Mouse (Mus musculus) kidney, postnatal 0 days (tissue): Measurements from ENCODE around the gene Sult2a6. TPM values are rescaled to one million over a fixed set of nuclear protein-coding genes. Genes with fewer than 3 reads are reported as not detected.

ENCODE experiments used
- ATAC-seq: fragments of 200-750 bp; cut with Nextera tagmentation; replicated peaks from 2 replicates; pipeline ENCODE4 v1.8.0; 2017; ENCODE audit warnings: low read depth, moderate number of reproducible peaks, moderate TSS enrichment, moderate library complexity; ENCODE audit not compliant: low FRiP score
- DNase-seq: peaks from one replicate; pipeline ENCODE4 v3.0.0-alpha.2; 2016; ENCODE audit warnings: low spot score
- H3K27ac ChIP-seq: fragments of 300-500 bp; sonication (generic); 2 replicates; pipeline ENCODE4 v1.5.1; 2014; ENCODE audit warnings: mild to moderate bottlenecking
- H3K27me3 ChIP-seq: fragments of 300-500 bp; sonication (generic); 2 replicates; pipeline ENCODE4 v1.6.1; 2014; ENCODE audit warnings: low read length, mixed read lengths; ENCODE audit not compliant: insufficient read depth
- H3K36me3 ChIP-seq: fragments of 300-500 bp; sonication (generic); 2 replicates; pipeline ENCODE4 v1.6.1; 2014; ENCODE audit warnings: low read length, mixed read lengths; ENCODE audit not compliant: insufficient read depth
- H3K4me1 ChIP-seq: fragments of 300-500 bp; sonication (generic); replicated peaks from 2 replicates; pipeline ENCODE4 v1.6.1; 2014; ENCODE audit warnings: antibody characterized with exemption, low read length, mixed read lengths; ENCODE audit not compliant: insufficient read depth
- H3K4me2 ChIP-seq: fragments of 300-500 bp; sonication (generic); 2 replicates; pipeline ENCODE4 v1.6.1; 2014; ENCODE audit warnings: mild to moderate bottlenecking, low read length, moderate library complexity, mixed read lengths
- H3K4me3 ChIP-seq: fragments of 300-500 bp; sonication (generic); replicated peaks from 2 replicates; pipeline ENCODE4 v1.5.1; 2014; ENCODE audit warnings: low read depth, low read length
- H3K9ac ChIP-seq: fragments of 300-500 bp; sonication (generic); 2 replicates; pipeline ENCODE4 v1.6.1; 2014; ENCODE audit warnings: low read depth, low read length
- H3K9me3 ChIP-seq: fragments of 300-500 bp; sonication (generic); replicated peaks from 2 replicates; pipeline ENCODE4 v1.6.1; 2016; ENCODE audit warnings: low read length, inconsistent platforms, mixed read lengths
- CTCF ChIP-seq: IDR thresholded peaks from 2 replicates; pipeline ENCODE4 v1.5.1; 2016; ENCODE audit warnings: antibody characterized with exemption, low read depth, mild to moderate bottlenecking, moderate library complexity
- WGBS: fragments of 180-500 bp; shearing (Covaris S2); extraction: QIAGEN DNeasy Blood & Tissue Kit; methylation state at CpG from one replicate; pipeline ENCODE4 v1.1.7; 2014; 5-methylcytosine and 5-hydroxymethylcytosine counted together
- polyA plus RNA-seq: library from polyadenylated mRNA; unstranded; fragments of >200 nt; fragmentation: Nextera tagmentation; extraction: Ambion mirVana; gene quantifications from 2 replicates; pipeline ENCODE4 v1.2.1, GENCODE M21; 2015

The Sult2a6 gene
- not detected in 2 replicates for polyA plus RNA-seq

DNA sequence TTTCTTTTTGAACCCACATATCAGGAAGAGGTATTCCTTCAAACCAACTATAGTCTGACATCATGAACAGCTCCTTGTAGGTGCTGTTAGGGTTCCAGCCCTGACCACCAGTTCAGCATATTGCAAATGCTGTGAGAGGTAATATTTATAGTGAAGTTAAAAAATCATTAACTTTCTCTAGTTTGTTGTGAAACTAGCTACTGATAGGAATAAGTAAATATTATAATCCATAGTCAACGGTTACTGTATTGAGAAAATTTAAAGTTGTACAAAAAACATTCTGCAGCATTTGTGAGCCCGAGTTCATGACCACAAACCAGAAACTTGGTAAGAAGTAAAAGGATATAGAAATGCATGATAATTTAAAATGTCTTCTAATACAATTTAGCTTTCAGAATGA is at the start of gene Sult2a6:
TSS of gene Sult2a6 (minus strand) at position 101 of the 400 bp plus-strand sequence.
- no peak for TF ChIP-seq CTCF
- H3K27me3 ChIP-seq: no peaks in the 10 kb centered on the region
- 78% methylated on average over 2 of the region's 2 CpGs for WGBS
- no peaks in the 10 kb centered on the region for H3K36me3 ChIP-seq
- H3K4me3 ChIP-seq: no peak within 1 kb of the TSS
- DNase-seq (no peak), ATAC-seq (no peak)
- H3K4me2 ChIP-seq: no peak within 1 kb of the TSS
- no peaks in the 10 kb centered on the region for H3K9me3 ChIP-seq
- H3K9ac ChIP-seq: no peak within 1 kb of the TSS
- no peaks in the 10 kb centered on the region for H3K4me1 ChIP-seq
- no peak within 1 kb of the TSS for H3K27ac ChIP-seq

DNA sequence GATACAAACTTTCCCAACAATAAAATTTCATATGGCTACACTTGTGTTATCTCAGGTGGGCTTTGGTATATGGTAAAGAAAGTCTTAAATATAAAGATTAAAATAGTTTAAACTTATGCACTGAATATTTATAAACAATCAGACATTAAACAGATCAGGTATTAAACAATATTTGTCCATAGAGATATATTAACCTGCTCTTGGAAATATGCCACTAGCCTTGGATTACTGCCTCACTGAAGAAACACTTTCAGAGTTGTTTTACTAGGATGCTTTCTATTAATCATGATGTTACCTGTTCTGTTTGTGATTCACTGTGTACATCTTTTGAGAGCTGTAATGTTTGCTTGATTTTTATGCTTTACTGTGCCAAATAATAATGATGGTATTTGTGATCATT is 39.4 kb downstream of the Sult2a6 start:
- no peak for TF ChIP-seq CTCF
- no peak overlapping the region for H3K4me3 ChIP-seq
- H3K9me3 ChIP-seq: peaks cover 3% of the 10 kb centered on the region; the same call in 1 of the 2 replicates
- no peak overlapping the region for H3K9ac ChIP-seq
- DNase-seq (no peak), ATAC-seq (no peak)
- H3K27ac ChIP-seq: no peak overlapping the region
- no peaks in the 10 kb centered on the region for H3K36me3 ChIP-seq
- H3K4me1 ChIP-seq: no peaks in the 10 kb centered on the region
- H3K4me2 ChIP-seq: no peak overlapping the region
- H3K27me3 ChIP-seq: no peaks in the 10 kb centered on the region

DNA sequence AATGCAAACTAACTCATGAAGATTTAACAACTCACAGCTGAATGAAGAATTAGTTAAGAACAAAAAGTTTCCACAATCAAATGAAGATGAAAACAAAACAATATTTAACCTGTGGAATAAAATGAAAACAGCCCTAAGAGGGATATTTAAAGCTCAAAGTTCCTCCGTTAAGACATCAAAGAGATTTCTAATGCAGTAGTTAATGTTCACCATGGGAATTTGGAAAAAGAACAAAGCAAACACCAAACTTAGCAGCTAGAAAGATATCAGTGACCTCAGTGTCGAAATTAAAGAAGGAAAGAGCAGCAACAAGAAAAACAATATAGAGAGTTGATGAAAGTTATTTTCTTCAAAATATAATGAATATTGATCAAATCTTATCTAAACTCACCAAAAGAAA is 51.3 kb downstream of the Sult2a6 start:
- H3K4me3 ChIP-seq: no peak overlapping the region
- no peaks in the 10 kb centered on the region for H3K4me1 ChIP-seq
- ATAC-seq: no peak
- no peak overlapping the region for H3K9ac ChIP-seq
- 52% methylated on average over 2 of the region's 2 CpGs for WGBS
- H3K9me3 ChIP-seq: no peaks in the 10 kb centered on the region
- H3K36me3 ChIP-seq: no peaks in the 10 kb centered on the region
- no peak for DNase-seq
- no peak for TF ChIP-seq CTCF
- H3K4me2 ChIP-seq: no peak overlapping the region
- H3K27ac ChIP-seq: no peak overlapping the region
- no peaks in the 10 kb centered on the region for H3K27me3 ChIP-seq

DNA sequence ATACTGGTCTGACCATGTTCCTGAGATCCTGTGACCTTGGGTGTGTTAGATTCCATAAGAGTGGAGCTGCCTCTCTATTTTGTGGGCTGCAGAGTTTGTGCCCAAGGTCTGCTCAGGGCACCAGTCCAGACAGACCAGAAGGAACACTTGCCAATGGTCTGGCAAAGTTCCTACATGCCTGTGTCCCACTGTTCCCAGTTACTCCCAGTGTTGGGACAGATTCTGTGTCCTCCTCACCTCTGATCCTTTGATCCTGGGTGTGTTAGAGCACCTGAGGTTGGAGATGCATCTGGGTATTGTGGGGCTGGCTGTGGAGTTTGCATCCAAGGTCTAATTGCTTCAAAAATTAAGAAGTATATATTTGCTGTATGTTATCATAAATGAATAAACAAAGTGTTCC is 52.2 kb downstream of the Sult2a6 start:
- H3K4me3 ChIP-seq: no peak overlapping the region
- no peak for TF ChIP-seq CTCF
- H3K9ac ChIP-seq: no peak overlapping the region
- no peak for ATAC-seq
- no peaks in the 10 kb centered on the region for H3K9me3 ChIP-seq
- no peaks in the 10 kb centered on the region for H3K4me1 ChIP-seq
- H3K27ac ChIP-seq: no peak overlapping the region
- no peaks in the 10 kb centered on the region for H3K27me3 ChIP-seq
- no peak overlapping the region for H3K4me2 ChIP-seq
- DNase-seq: no peak
- H3K36me3 ChIP-seq: no peaks in the 10 kb centered on the region

Other genes with a start within 250 kb of the Sult2a6 start
- not detected in 2 replicates for gene Sult2a3, start 131.8 kb downstream of the Sult2a6 start, polyA plus RNA-seq
- gene Obox8, start 78.7 kb upstream of the Sult2a6 start, polyA plus RNA-seq: not detected in 2 replicates
- gene Sult2a8, start 191.9 kb upstream of the Sult2a6 start, polyA plus RNA-seq: not detected in 2 replicates
- not detected in 2 replicates for gene Sult2a7, start 239.4 kb upstream of the Sult2a6 start, polyA plus RNA-seq